Mouse (Mus musculus) MEL (cell line): ENCODE data around the gene Desi1.

ENCODE experiments used
- CTCF ChIP-seq, 3 experiments: IDR thresholded peaks in 2 of 3; conservative IDR thresholded peaks in 1 of 3; 2 replicates each; pipeline ENCODE4 v1.5.1; 2011 to 2012; ENCODE audit warnings: low read length in 3 of 3, low read depth in 2 of 3, mild to moderate bottlenecking in 2 of 3, improper control_type of control experiment in 1 of 3, inconsistent platforms in 1 of 3, mixed read lengths in 1 of 3, moderate library complexity in 1 of 3; ENCODE audit not compliant: control insufficient read depth in 1 of 3, insufficient read depth in 1 of 3, poor library complexity in 1 of 3, severe bottlenecking in 1 of 3
- ETS1 ChIP-seq: IDR thresholded peaks from 2 replicates; pipeline ENCODE4 v1.6.1; 2012; ENCODE audit warnings: low read depth, mild to moderate bottlenecking, inconsistent platforms, low read length, improper control_type of control experiment, moderate library complexity
- GATA1 ChIP-seq: IDR thresholded peaks from 2 replicates; pipeline ENCODE4 v1.6.1; 2011; ENCODE audit warnings: low read depth, low read length, improper control_type of control experiment
- HCFC1 ChIP-seq: IDR thresholded peaks from 2 replicates; pipeline ENCODE4 v1.6.1; 2012; ENCODE audit warnings: low read depth, mild to moderate bottlenecking, inconsistent platforms, low read length, improper control_type of control experiment, moderate library complexity
- MAFK ChIP-seq: IDR thresholded peaks from 2 replicates; pipeline ENCODE4 v1.6.1; 2011; ENCODE audit warnings: low read depth, mild to moderate bottlenecking, low read length, improper control_type of control experiment, borderline replicate concordance
- MAX ChIP-seq: IDR thresholded peaks from 2 replicates; pipeline ENCODE4 v1.6.1; 2011; ENCODE audit warnings: low read length, improper control_type of control experiment
- POLR2A ChIP-seq, 2 experiments: IDR thresholded peaks; 2 replicates each; pipeline ENCODE4 v1.6.1; 2011 to 2012; ENCODE audit warnings: low read length in 2 of 2, mild to moderate bottlenecking in 2 of 2, control low read depth in 1 of 2, improper control_type of control experiment in 1 of 2, low read depth in 1 of 2, moderate library complexity in 1 of 2; ENCODE audit not compliant: control insufficient read depth in 1 of 2, insufficient read depth in 1 of 2, poor library complexity in 1 of 2
- RAD21 ChIP-seq: IDR thresholded peaks from 2 replicates; pipeline ENCODE4 v1.6.1; 2011; ENCODE audit warnings: mild to moderate bottlenecking, low read depth, low read length, improper control_type of control experiment
- RCOR1 ChIP-seq: IDR thresholded peaks from 2 replicates; pipeline ENCODE4 v1.6.1; 2012; ENCODE audit warnings: low read depth, mild to moderate bottlenecking, inconsistent platforms, low read length, improper control_type of control experiment
- TAL1 ChIP-seq: IDR thresholded peaks from 2 replicates; pipeline ENCODE4 v1.6.1; 2012; ENCODE audit warnings: mild to moderate bottlenecking, inconsistent platforms, low read length, moderate library complexity, mixed read lengths
- ZC3H11A ChIP-seq: IDR thresholded peaks from 2 replicates; pipeline ENCODE4 v1.6.1; 2012; ENCODE audit warnings: low read depth, mild to moderate bottlenecking, inconsistent platforms, low read length, improper control_type of control experiment
- ZKSCAN1 ChIP-seq: IDR thresholded peaks from 2 replicates; pipeline ENCODE4 v1.6.1; 2012; ENCODE audit warnings: low read depth, mild to moderate bottlenecking, inconsistent platforms, low read length, improper control_type of control experiment, moderate library complexity

- TF ChIP-seq ZKSCAN1 (no peak), CTCF (IDR thresholded peaks at IDR 0.05 in 2 of 3, conservative IDR thresholded peaks at IDR 0.05 in 1 of 3; ENCODE audit: control insufficient read depth in 1 of 3, insufficient read depth in 1 of 3, low read depth in 2 of 3, low read length in 3 of 3, poor library complexity in 1 of 3, severe bottlenecking in 1 of 3) (no peak), HCFC1 (no peak), ZC3H11A (no peak), ETS1 (no peak), RAD21 (no peak), RCOR1 (no peak), MAX (no peak), TAL1 (no peak), GATA1 (no peak), POLR2A (IDR thresholded peaks at IDR 0.05; ENCODE audit: control insufficient read depth in 1 of 2, insufficient read depth in 1 of 2, low read depth in 1 of 2, low read length in 2 of 2, poor library complexity in 1 of 2) (no peak), MAFK (no peak)
These were observed 18.1 kb downstream of the Desi1 start for GRCm38 (mm10) chr15:82015392-82016100.
